Mouse (Mus musculus) heart, adult 2 months (tissue): ENCODE measurements around the gene Ssbp1.

Experiments
- CTCF ChIP-seq: fragments of 200-600 bp; IDR thresholded peaks from 2 replicates; pipeline ENCODE4 v1.8.1; 2022; ENCODE audit warnings: antibody characterized with exemption, mild to moderate bottlenecking, moderate library complexity
- POLR2A ChIP-seq: fragments of 200-500 bp; IDR thresholded peaks from 2 replicates; pipeline ENCODE4 v1.6.1; 2011; ENCODE audit warnings: mild to moderate bottlenecking, low read depth, low read length, control low read depth; ENCODE audit not compliant: insufficient read depth

DNA sequence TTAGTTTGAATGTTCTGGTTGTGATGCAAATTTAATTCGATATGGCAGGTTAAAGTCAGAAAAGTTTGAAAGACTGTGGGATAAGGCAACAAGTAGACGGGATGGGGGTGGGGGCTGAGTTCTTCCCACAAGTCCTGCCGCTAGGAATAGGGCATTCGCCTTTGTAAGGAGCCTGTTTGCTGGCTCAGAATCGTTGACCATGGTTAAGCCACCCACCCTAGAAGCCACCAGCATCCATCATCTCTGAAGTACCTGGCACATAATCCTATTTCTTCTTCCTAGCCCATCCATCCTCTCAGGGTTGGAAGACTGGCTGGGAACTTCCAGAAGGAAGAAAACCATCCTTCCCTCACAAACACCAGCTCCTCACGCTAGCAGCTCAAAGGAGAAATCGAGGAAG, 36.5 kb upstream of the Ssbp1 start:
- TF ChIP-seq CTCF (no peak), POLR2A (no peak)
